Mouse (Mus musculus) heart, adult 11 months (tissue): ENCODE measurements around the gene Hes7.
A peak's percentile ranks its signal among the peaks of the same experiment; 100 is the strongest.

ENCODE experiments used
- DNase-seq: peaks from one replicate; pipeline ENCODE4 v3.0.0; 2022

Gene Hes7

DNA sequence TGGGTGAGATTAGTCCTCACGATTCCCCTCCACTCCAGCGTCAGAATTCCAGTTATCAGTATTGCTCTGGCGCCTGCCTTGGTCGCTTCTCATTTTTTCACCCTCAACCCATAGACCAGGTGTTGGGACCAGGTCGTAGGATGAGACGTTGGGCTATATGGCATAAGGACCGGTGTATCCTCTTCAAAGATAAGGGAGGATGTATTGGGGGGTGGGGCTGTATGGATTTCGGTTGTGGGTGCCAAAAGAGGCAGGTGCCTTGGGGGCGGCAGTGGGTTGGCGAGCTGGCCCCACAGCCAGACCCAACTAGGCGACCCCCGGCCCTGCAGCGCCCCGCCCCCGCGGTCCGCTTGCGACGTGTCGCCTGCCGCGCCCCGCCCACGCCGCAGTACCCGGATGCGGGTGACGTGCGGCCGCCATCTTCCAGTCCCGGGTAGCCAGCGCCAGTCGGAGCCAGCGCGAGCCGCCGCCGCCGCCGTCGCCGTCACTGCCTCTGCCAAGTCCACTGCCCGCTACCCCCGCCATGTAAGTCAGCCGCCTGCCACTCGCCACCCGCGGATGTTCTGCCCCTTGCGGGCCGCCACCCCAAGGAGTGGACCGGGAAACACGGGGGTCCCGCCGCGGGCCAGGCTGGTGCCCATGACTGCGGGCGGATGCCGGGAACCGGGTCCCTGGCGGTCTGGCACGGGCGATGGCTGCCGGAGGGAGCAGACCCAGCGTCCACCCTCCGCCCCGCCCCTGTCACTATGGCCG lies 31.9 kb upstream of the Hes7 start, which contains the start of gene Vamp2:
Vamp2 (plus strand) TSS at position 388 of the 753 bp plus-strand sequence.
- DNase-seq = peak; percentile 99

DNA sequence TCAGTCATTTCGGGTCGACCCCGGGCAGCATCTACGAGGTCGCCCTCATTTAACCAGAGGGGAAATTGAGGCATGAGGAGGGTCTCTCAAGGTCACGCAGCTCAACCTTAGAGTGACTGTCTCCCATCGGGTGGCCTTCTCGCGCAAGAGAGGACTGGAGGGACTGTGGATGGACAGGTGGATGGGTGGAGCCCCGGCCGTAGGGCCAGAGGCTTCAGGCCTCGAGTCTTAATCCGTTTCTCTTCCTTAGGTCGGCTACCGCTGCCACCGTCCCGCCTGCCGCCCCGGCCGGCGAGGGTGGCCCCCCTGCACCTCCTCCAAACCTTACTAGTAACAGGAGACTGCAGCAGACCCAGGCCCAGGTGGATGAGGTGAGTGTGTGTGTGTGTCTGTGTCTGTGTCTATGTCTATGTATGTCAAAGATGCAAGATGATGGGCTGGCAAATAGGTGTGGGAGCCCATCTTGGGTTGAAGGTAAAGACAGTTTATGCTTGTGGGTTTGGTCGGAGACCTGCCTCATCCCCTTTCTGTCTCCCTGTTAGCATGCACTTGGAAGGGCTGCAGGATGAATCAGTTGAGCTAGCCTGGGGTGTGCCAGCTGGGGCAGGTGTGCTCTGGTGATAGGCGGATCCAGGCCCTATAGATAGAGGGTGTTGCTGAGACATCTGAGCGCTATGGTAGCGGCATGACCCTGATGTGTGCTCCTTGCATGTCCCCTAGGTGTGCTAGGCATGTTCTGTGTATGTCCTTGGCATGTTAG lies 31.2 kb upstream of the Hes7 start:
- DNase-seq = peak; percentile 95

DNA sequence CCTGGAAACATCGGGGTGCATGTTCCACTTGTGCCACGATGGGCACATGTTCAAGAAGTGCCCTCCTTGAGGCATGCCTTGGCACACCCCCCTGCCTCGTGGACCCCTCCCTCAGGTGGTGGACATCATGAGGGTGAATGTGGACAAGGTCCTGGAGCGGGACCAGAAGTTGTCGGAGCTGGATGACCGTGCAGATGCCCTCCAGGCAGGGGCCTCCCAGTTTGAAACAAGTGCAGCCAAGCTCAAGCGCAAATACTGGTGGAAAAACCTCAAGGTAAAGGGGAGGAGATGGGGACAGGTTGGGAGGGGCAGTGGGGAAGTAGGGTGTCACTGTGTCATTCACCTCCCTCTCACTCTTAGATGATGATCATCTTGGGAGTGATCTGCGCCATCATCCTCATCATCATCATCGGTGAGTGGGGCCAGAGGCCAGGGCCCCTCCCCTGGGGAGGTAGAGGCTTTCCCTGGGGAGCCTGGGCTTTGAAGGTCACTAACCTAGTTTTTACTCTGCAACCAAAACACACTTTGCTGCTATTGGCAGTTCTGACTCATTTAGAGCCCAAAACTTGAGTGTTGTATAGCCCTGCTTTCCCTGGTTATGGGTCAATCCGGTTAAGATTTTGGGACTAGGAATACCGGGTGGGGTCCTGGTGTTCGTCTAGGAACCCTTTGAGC lies 30.5 kb upstream of the Hes7 start:
- no peak for DNase-seq

DNA sequence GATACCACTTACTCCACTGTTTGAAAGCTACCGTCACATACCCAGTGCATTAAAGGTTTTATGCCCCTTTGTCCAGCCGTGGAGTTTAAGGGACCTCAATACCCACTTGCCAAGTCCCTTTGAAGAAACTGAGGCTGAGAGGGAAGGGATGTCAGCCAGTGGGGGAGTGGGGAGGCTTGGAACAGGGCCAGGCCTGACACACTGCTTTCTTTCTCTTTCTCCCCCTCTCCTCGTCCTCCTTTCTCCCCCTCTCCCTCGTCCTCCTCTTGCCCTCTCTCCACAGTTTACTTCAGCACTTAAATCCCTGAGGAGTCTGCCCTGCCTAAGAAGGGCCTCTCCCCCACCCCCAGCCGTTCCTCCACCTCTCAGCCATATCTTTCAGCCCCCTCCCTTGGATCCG lies 29.8 kb upstream of the Hes7 start:
- DNase-seq = peak; percentile 91

DNA sequence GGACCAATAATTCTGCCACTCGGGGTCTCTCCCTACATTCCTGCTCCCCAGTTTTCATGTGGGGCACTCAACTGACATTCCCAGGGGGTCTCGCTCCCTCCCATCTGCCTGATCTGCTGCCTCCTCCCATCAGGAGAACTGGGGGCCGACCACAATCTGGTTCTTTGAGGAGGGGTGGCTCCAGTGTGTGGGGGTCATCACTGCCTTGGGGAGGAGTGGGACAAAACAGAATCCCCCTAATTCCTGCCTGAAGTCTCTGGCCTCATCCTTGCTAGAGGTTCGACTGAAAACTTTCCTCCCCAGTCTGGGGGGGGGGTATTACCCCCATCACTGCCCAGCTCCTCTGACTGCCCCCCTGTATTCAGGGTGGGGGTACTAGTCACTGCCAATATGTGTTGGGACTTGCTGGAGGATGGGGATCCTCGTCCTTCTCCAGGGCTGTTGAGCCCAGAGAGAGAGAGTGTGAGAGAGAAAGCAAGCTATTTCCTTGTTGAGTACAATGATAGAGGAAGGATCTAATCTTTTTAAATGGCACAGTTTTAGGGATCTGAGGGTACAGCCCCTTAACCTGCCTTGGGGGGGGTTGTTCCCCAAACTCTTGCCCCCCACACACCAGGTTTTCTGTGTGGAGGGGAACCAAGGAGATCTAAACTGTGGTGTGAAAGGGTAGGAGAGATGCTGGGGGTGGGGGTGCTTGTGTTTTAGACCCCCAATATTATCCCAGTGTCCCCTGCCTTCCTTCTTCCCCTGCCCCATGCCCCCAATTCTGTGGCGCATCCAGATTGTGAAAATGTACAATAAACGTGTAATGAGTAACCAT lies 28.4 kb upstream of the Hes7 start:
- DNase-seq = peak; percentile 95

DNA sequence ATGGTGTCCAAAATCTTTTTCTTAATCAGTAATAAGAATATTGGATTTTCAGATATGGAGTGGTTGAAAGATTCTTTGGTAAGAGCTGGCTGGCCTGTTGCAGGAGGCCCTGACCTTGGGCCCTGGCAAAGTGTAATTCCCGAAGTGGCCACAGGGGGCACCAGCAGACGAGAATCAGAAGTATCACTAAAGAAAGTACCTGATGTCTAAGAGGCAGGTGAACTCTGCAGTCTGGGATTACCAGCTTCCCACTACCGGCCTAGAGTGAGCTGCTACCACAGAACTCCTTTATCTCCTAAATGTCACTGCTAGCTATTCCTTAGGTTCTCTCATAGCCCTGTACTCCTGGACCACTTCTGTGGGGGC lies 27.8 kb upstream of the Hes7 start:
- DNase-seq = peak; percentile 98

DNA sequence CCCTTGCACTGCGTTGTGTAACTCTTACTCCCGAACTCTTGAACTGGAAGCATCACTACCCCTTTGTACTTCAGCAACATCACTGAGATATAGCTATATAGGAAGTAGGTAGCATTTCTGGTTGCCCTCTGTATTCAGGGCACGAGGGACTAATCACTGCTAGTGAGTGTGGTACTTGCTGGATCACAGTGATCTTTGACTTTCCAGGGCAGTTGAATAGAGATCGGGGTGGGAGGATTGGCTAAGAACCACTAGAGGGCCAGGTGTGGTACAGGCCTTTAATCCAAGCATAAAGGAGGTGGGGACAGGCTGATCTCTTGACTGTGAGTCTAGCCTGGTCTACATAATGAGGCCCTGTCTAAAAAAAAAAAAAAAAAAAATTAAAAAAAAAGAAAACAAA lies 27.3 kb upstream of the Hes7 start:
- DNase-seq = no peak

DNA sequence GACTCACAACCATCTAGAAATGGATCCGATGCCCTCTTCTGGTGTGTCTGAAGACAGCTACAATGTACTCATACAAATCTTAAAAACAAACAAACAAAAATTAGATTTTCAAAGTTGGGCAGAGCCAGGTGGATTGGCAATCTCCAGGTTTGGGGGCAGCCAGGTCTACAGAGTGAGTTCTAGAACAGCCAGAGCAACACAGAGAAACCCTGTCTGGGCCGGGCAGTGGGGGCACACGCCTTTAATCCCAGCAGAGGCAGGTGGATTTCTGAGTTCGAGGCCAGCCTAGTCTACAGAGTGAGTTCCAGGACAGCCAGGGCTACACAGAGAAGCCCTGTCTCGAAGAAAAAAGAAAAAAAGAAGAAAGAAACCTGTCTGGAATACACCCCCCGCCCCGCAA lies 26.3 kb upstream of the Hes7 start:
- peak; percentile 93 for DNase-seq

DNA sequence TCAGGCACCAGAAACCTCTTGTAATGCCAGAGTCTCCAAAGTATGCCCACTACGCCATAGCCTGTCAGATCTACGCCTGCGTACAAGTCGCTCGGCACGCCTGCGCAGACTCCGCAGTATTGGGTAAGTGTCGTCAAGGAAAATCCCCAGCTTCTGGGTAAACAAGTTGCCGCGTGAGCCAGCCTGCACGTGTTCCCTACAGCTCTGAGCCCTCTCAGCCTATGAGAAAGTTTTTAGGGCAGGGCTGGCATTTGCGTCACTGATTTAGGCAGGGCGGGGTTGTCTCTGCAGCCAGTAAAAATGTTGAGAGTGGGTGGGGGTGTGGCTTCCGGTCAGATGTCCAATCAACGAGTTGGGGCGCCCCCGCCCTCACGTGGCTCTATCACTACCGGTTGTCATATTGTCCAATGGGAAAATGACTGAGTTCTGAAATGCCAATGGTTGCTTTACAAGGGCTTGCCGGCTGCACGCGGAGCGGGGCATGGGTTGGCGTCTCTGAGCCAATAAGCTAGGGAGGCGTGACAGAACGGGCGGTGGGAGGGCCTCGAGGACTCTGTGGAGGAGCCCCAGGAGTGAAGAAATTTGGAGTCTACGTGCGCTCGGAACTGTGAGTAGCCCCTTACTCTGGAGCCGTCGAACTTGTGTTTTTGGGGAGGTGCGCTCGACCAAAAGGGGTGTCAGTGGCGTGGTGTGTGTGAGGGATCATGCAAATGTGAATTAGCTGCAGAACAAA lies 25.3 kb upstream of the Hes7 start, which contains the start of gene Per1:
Per1 (plus strand) TSS at position 521 of the 733 bp plus-strand sequence.
- DNase-seq = peak; percentile 100

DNA sequence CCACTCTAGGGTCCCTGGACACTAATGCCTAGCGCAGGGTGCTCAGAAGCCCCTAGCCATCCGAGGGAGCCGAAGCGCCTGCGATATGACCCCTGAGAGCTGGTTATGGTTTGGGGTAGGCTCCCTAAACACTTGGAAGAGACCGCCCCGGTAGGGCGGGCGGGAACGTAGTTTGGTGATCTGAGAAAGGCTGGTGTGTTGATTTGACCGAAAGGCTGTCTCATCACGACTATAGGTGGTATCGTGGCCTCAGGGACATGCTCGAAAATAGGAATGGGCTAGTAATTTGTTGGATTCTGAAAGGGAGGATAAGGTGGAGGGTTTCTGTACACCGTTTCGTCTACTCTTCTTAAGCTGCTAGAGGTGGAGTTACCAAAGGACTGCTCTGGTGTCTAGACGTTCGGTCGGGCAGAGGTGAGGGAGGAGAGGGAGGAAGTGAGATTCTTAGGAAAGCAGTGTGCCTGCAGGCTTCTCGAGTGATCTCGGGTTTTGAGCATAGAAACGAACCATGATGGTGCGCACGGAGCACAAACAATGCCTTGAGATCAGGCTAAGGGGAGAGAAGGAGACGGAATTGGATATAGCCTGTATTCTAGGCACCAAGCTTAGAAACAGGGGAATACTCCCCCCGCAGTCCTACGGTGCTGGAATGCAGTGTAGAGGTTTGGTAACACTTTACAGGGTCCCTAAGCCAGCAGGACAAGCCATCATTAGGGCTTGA lies 24.5 kb upstream of the Hes7 start:
- peak; percentile 97 for DNase-seq

DNA sequence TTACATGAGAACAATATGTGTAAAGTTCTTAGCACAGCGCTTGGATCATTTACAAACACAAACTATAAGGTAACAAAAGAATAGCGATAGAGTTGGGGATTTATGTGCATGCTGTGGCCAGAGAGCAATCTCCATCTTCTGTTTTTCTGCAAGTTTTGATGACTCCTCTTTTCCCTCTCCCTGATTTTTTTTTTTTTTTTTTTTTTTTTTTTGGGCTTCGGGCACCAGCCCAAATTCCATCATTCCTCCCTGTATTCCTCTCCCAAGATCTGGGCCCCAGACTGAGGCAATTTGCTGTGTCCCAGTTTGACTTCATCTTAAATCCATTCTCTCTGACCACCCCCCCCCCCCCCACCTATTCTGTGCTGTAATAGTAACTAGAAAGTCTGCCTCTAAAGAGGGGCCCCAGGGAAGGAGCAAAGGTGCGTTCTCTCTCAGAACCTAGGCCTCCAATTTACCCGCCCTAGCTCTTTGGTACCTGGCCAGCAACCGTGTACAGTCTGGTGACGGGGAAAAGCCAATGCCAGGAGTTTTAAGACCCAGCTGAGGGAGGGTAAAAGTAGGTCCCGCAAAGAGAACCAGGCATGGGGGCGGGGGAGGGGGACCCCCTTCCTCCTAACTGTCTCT lies 23.7 kb upstream of the Hes7 start:
- DNase-seq = no peak

DNA sequence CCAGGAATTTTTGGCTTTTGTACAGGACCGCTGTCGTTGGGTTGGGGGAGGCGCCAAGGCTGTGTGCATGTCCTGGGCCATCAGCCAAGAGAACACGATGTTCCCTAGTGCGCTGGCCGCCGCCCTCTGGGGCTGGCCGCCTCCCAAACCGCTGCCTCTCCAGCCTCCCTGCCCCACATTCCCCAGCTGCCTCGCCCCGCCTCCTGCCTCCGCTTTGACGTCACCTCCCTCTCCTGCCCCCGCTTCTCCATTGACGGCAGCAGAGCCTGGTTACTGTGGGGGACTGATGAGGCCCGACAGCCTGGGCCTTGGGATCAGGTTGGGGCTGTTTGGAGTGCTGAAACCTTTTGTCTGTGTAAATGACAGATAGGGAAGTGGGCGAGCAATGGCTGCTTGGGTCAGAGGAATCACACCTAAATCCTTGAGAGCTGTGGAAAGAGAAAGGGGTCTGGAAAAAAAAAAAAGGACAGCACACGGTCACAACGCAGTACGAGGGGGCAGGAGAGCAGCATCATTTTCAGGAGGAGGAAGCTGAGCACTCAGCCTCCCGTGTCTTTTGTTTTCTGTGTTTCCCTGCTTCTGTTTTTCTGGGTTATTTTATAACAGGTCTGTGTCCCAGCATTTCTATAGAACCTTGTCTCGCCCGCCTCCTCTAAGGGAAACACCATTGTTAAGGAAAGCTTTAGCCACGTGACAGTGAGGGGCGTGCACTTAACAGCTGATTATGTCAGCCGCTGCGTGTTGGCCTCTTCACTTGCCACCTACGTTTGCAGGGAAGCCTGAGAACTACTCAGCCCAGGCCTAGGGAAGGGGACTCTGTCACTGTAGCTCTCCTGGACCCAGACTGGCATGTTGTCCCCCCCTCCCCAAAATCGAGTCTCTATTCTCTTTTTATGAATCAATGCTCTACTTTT lies 23.0 kb upstream of the Hes7 start:
- DNase-seq = peak; percentile 100

DNA sequence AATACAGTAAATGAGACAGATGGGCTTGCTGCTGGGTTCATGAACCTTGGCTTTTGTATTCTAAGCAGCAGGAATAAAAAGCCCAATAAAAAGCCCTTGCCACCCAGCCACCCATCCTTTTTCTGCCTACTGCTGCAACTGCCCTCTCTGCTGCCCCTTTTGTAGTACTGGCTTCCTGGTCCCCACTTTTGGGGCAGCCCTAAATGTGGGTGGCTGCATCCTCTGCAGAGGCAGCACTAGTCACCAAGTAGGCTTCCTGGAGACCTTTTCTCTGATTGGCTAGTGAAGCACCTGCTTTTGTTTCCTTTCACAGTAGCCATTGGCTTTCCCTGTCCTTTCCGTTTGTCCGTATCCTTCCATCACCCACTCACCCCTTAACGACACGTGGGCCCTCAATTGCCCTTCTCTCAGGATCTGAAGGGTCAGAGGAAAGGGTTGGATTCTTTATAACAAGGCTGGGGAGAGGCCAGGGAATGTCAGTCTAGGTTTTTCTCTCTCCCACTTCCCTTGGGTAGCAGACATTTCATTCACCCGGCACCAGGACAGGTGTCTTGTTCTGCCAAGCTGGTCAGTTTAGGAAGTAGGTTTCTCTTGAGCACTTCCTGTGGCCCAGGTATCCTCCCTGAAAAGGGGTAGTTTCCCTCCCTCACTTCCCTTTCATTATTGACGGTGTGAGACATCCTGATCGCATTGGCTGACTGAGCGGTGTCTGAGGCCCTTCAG lies 22.0 kb upstream of the Hes7 start:
- no peak for DNase-seq

DNA sequence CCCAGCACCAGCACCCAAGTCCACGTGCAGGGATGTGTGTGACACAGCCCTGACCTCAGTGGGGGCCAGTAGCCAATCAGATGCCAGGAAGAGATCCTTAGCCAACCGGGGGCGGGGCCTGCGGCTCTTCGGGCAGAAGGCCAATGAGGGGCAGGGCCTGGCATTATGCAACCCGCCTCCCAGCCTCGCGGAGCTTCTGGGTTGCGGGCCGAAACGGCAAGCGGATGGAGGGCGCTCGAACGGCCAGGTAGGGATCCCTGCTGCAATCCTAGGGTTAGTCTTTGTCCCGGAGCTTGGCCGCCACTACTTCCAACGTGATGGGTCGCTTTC lies 21.5 kb upstream of the Hes7 start:
- DNase-seq = peak; percentile 100

DNA sequence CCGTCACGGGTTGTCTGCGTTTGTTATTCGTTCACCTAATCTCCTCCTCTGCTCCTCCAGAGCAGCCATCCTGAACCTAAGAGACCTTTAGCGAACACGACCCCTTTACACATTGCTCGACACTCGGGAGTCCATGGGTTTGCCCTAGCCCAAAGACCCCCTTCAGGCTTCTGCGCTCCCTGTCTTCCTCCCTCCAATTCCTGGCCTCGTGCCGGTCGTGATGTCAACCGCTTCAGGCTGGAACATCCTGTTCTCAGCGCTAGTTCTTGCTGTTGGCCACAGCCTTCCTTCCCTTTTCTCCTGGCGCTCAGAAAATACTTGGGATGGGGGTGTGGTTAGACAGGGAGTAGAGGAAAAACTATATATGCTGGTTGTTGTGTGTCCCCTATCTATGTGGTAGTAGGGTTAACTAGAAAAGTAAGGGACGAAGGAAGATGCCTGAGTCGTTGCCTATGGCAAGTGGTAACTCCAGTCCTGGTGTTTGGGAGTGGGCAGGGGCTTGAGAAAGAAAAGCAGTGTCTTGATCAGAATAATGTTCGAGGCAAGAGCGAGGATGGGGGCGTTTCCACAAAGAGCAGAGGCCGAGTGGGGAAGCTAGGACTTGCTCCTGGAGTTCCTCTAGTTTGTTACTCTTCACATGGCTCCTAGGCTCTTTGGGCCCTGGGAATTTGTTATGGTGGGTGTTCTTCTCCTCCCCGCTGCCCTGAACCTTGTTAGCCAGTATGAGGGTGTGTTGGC lies 20.9 kb upstream of the Hes7 start:
- peak; percentile 99 for DNase-seq

DNA sequence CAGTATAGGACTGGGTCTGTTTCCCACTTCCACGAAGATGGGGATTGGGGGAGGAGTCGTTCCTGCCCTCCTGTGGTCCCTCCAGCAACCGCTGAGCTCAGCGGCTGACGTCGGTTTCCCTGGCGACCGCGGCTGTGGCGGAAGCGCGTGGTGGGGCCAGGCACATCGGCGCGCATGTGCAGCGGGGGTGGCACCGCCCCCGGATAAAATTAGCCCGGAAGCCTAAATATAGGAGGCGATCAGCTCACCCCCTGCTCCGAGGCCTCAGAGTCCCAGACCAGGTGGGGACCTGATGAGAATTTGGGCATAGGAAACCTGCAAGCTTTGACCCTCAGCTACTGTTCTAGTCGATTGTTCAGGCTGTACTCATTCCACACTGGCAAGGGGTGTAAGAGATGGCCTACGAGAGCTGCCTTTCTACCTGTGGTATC lies 20.3 kb upstream of the Hes7 start:
- peak; percentile 100 for DNase-seq

DNA sequence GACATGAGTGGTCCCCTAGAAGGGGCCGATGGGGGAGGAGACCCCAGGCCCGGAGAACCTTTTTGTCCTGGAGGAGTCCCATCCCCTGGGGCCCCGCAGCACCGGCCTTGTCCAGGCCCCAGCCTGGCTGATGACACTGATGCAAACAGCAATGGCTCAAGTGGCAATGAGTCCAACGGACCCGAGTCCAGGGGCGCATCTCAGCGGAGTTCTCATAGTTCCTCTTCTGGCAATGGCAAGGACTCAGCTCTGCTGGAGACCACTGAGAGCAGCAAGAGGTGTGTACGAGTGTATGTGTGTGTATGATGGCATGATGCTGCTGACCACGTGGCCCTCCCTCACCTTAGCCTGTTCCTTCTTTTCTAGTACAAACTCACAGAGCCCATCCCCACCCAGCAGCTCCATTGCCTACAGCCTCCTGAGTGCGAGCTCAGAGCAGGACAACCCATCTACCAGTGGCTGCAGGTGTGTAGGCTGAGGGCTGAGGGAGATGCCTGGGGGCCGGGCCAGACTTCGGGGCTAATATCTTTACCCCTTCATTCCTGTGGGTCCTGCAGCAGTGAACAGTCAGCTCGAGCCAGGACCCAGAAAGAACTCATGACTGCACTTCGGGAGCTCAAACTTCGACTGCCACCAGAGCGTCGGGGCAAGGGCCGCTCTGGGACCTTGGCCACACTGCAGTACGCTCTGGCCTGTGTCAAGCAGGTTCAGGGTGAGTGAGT lies 19.4 kb upstream of the Hes7 start:
- peak; percentile 98 for DNase-seq
